Mouse (Mus musculus): ENCODE results near the gene Apba2. TPM values are rescaled to one million over a fixed set of nuclear protein-coding genes. Genes with fewer than 3 reads are reported as not detected.

Apba2 gene
- polyA plus RNA-seq, 1 experiment from 2014 or later, result 3.8 TPM

DNA sequence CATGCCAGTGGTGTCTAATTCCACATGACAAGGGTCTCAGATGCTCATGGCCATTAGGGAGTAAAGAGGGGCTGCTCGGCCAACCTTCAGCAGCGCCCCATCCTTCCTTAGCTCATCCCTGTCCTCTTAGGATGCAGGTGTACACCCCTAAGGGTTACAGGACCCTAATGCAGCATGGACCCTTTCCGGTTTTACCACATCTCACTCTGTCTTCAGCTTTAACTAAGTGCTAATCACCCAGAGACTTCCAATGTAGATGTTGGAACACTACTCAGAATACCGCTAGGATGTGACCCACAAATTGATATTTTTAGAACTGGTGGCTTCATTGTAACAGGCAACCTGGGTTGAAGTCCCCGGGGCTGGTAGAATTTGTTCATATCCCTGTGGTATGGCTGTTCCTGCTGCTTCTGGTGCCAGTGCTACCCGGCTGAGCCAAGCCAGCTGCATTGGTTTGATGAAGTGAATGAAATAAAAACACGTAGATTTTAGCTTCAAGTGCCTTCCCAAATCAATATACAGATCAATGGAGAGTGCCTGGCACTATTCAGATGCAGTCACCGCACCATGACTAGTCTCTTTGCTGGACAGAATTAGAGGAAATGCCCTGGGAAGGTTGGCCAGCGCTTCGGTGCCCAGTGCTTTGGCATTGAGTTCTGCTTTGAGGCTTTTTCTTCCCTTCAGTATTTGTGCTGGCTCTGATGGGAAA is 178.4 kb downstream of the Apba2 start:
- Histone ChIP-seq H3K9ac (no peak overlapping the region), H3K36me3 (ENCODE audit: insufficient read depth) (no peaks in the 10 kb centered on the region), H3K27ac (ENCODE audit: low read depth) (no peak overlapping the region), H3K27me3 (ENCODE audit: insufficient read depth, low read length) (no peaks in the 10 kb centered on the region), H3K9me3 (ENCODE audit: low read depth, low read length) (no peaks in the 10 kb centered on the region), H3K4me2 (no peak overlapping the region), H3K4me1 (ENCODE audit: insufficient read depth) (no peaks in the 10 kb centered on the region), H3K4me3 (ENCODE audit: low read depth, low read length) (no peak overlapping the region)
- TF ChIP-seq CTCF (IDR thresholded peaks at IDR 0.05; ENCODE audit: low read depth), result no peak
- ATAC-seq (ENCODE audit: insufficient read depth) (no peak), DNase-seq (no peak)
- 89% methylated on average over 10 of the region's 10 CpGs for WGBS

DNA sequence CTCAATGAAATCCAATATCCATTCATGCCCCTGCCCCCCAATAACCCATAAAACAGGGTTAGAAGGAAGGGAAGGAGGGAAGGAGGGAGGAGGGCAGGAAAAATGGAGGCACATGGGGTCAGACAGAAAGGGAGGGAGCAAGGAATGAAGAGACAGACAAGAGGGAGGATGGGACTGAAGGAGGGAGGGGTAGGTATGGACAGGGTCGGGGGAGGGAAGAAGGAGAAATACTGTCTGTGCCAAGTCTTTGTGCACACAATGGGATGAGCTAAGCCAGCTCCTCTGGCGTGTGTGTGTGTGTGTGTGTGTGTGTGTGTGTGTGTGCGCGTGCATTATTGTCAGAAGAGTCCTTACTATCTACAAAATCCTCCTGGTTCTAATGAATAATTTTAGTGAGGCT is 183.4 kb downstream of the Apba2 start:
- no peaks in the 10 kb centered on the region for H3K9me3 ChIP-seq (ENCODE audit: low read depth, low read length)
- H3K27me3 ChIP-seq (ENCODE audit: insufficient read depth, low read length), result no peaks in the 10 kb centered on the region
- DNase-seq, result peak; percentile 5
- no peak overlapping the region for H3K9ac ChIP-seq
- ATAC-seq (ENCODE audit: insufficient read depth), result no peak
- no peaks in the 10 kb centered on the region for H3K36me3 ChIP-seq (ENCODE audit: insufficient read depth)
- H3K4me1 ChIP-seq (ENCODE audit: insufficient read depth), result no peaks in the 10 kb centered on the region
- 68% methylated on average over 4 of the region's 4 CpGs for WGBS
- TF ChIP-seq CTCF (IDR thresholded peaks at IDR 0.05; ENCODE audit: low read depth), result no peak
- H3K4me2 ChIP-seq, result no peak overlapping the region
- no peak overlapping the region for H3K27ac ChIP-seq (ENCODE audit: low read depth)
- no peak overlapping the region for H3K4me3 ChIP-seq (ENCODE audit: low read depth, low read length)

DNA sequence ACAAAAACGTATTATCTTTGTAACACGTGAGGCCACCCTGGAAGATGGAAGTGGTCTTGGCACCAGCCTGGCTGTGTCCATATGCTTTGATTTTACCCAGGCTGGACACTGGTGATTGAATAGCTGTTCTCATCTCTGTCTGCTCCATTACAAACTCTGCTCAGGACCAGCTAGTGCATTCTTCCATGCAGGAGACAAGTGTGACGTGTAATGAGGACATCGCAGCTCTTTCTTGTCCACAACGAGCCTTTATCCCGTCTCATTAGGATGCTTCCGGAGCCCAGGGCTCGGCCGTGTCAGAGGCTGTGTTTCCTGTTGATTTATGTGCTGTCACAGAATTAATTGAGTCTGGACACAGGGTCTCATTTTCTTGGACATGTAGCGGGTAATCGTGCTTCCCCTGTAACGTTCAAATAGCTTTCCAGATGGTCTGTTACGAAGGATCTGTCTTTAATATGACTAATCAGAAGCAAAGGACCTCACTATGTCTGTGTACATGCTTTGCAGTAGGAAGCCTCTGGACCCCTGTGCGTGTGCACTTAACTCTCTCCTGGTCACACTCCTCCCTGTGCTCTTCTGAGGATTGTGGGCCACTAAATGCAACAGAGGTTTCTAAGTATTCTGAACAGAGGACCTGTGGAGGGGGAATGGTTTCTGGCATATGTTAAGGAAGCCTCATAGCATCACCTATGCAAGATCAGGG is 186.8 kb downstream of the Apba2 start:
- Histone ChIP-seq H3K9me3 (ENCODE audit: low read depth, low read length) (no peaks in the 10 kb centered on the region), H3K4me1 (ENCODE audit: insufficient read depth) (no peaks in the 10 kb centered on the region), H3K36me3 (ENCODE audit: insufficient read depth) (no peaks in the 10 kb centered on the region), H3K4me3 (ENCODE audit: low read depth, low read length) (no peak overlapping the region), H3K27me3 (ENCODE audit: insufficient read depth, low read length) (no peaks in the 10 kb centered on the region), H3K4me2 (no peak overlapping the region), H3K27ac (ENCODE audit: low read depth) (no peak overlapping the region), H3K9ac (no peak overlapping the region)
- TF ChIP-seq CTCF (IDR thresholded peaks at IDR 0.05; ENCODE audit: low read depth), result no peak
- DNase-seq, result peak; percentile 78
- peak; percentile 89 for ATAC-seq (ENCODE audit: insufficient read depth)
- 29% methylated on average over 14 of the region's 14 CpGs for WGBS

DNA sequence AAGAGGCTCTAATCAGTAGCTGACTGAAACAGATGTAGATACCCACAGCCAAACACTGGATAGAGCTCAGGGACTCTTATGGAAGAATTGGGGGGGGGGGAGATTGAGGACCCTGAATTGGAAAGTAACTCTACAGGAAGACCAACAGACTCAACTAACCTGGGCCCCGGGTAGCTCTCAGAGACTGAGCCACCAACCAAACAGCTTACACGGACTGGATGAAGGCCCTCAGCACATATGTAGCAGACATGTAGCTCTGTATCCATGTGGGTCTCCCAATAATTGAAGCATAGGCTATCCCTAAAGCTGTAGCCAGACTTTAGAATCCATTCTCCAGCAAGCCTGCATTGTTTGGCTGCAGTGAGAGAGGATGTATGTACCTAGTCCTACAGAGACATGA is 190.3 kb downstream of the Apba2 start:
- no peak for DNase-seq
- Histone ChIP-seq H3K27me3 (ENCODE audit: insufficient read depth, low read length) (no peaks in the 10 kb centered on the region), H3K4me1 (ENCODE audit: insufficient read depth) (no peaks in the 10 kb centered on the region), H3K9me3 (ENCODE audit: low read depth, low read length) (no peaks in the 10 kb centered on the region), H3K9ac (no peak overlapping the region), H3K27ac (ENCODE audit: low read depth) (no peak overlapping the region), H3K36me3 (ENCODE audit: insufficient read depth) (no peaks in the 10 kb centered on the region), H3K4me3 (ENCODE audit: low read depth, low read length) (no peak overlapping the region), H3K4me2 (no peak overlapping the region)
- TF ChIP-seq CTCF (IDR thresholded peaks at IDR 0.05; ENCODE audit: low read depth), result no peak
- ATAC-seq (ENCODE audit: insufficient read depth), result no peak
- WGBS, result 98% methylated on average over 2 of the region's 2 CpGs

DNA sequence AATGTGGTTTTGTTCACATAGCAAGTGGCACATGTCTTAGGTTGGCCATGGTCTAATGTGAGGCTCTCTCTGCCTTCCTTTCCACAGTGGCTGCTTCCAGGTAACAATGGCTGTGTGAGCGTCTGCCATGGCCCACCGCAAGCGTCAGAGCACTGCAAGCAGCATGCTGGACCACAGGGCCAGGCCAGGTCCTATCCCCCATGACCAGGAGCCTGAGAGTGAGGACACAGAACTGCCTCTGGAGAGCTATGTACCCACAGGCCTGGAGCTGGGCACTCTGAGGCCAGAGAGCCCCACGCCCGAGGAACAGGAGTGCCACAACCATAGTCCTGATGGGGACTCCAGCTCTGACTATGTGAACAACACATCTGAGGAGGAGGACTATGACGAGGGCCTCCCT is 193.4 kb downstream of the Apba2 start:
- ATAC-seq (ENCODE audit: insufficient read depth) (no peak), DNase-seq (no peak)
- Histone ChIP-seq H3K4me1 (ENCODE audit: insufficient read depth) (no peaks in the 10 kb centered on the region), H3K9me3 (ENCODE audit: low read depth, low read length) (no peaks in the 10 kb centered on the region), H3K27me3 (ENCODE audit: insufficient read depth, low read length) (no peaks in the 10 kb centered on the region), H3K4me3 (ENCODE audit: low read depth, low read length) (no peak overlapping the region), H3K36me3 (ENCODE audit: insufficient read depth) (no peaks in the 10 kb centered on the region), H3K4me2 (no peak overlapping the region), H3K9ac (no peak overlapping the region), H3K27ac (ENCODE audit: low read depth) (no peak overlapping the region)
- WGBS, result 82% methylated on average over 6 of the region's 6 CpGs
- TF ChIP-seq CTCF (IDR thresholded peaks at IDR 0.05; ENCODE audit: low read depth), result no peak

DNA sequence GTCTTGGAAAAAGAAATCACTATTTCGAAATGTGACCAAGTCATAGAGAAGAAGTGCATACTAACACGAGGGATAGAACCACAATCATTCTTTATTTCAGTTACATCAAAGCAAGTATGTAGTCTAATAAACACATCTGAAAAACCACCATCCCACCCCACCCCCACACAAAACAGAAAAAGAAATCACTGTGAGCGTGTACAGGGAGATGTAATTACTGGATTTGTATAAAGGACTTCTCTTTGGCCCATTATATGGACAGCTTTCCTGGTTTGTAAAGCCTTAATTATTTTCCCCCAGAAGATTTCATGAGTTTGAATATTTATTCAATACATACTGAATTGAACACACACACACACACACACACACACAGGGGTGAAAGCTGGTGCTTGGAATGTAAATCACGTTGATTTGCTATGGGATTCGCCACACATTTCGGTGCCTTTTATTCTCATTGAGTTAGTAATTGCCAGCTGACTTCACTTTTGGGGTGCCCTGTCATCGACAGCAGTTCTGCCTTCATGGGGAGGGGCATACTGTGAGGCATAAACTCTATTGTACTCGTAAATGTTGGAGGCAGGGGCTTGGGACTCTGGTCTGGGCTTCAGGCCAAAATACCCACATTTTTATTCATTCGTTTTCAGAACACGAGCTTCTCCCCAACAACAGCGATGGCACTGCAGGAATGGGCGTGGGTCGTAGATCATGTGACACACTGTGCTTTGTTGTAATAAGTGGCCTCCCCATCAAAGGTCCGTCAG is 195.2 kb downstream of the Apba2 start:
- WGBS, result 57% methylated on average over 14 of the region's 14 CpGs
- H3K9ac ChIP-seq, result no peak overlapping the region
- no peak overlapping the region for H3K4me3 ChIP-seq (ENCODE audit: low read depth, low read length)
- no peak for TF ChIP-seq CTCF (IDR thresholded peaks at IDR 0.05; ENCODE audit: low read depth)
- no peak overlapping the region for H3K27ac ChIP-seq (ENCODE audit: low read depth)
- peak; percentile 4 for DNase-seq
- no peak overlapping the region for H3K4me2 ChIP-seq
- ATAC-seq (ENCODE audit: insufficient read depth), result no peak
- no peaks in the 10 kb centered on the region for H3K9me3 ChIP-seq (ENCODE audit: low read depth, low read length)
- H3K36me3 ChIP-seq (ENCODE audit: insufficient read depth), result no peaks in the 10 kb centered on the region
- no peaks in the 10 kb centered on the region for H3K4me1 ChIP-seq (ENCODE audit: insufficient read depth)
- H3K27me3 ChIP-seq (ENCODE audit: insufficient read depth, low read length), result no peaks in the 10 kb centered on the region

DNA sequence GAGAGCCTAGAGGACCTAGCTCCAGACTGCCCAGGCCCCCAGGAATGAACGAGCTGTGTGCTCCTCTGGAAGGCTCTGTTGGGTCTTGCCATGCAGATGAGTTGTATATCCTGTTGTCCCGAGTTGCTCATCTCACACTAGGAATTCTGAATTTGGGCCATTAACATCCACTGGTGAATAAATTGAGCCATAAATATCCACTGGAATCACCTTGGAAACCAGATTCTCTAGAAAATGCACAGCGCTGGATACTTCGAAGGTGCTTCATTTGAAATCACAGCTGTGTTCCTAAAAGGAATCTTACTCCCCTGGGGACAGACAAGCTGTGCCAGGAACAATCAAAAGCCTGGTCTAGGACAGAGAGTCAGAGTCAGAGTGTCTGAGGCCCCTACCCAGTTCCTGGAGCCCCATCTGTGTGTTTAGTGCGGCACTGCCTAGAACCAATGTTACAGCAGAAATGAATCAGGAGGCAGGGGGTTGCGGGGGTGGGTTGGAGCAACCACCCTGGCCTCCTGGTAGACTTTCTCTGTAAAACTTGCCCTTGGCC is 196.4 kb downstream of the Apba2 start:
- no peak for TF ChIP-seq CTCF (IDR thresholded peaks at IDR 0.05; ENCODE audit: low read depth)
- Histone ChIP-seq H3K9me3 (ENCODE audit: low read depth, low read length) (no peaks in the 10 kb centered on the region), H3K36me3 (ENCODE audit: insufficient read depth) (no peaks in the 10 kb centered on the region), H3K4me1 (ENCODE audit: insufficient read depth) (no peaks in the 10 kb centered on the region), H3K4me3 (ENCODE audit: low read depth, low read length) (no peak overlapping the region), H3K4me2 (no peak overlapping the region), H3K9ac (no peak overlapping the region), H3K27me3 (ENCODE audit: insufficient read depth, low read length) (no peaks in the 10 kb centered on the region), H3K27ac (ENCODE audit: low read depth) (no peak overlapping the region)
- no peak for DNase-seq
- ATAC-seq (ENCODE audit: insufficient read depth), result no peak
- WGBS, result 83% methylated on average over 6 of the region's 6 CpGs

Measured in lung, embryonic 14.5 days (tissue).